Mouse (Mus musculus) lung, postnatal 0 days (tissue): Measurements from ENCODE around the gene Plppr3.

Source experiments
- CTCF ChIP-seq: IDR thresholded peaks from 2 replicates; pipeline ENCODE4 v1.5.1; 2016; ENCODE audit warnings: antibody characterized with exemption, mild to moderate bottlenecking
- EP300 ChIP-seq: IDR thresholded peaks from 2 replicates; pipeline ENCODE4 v1.6.1; 2016; ENCODE audit warnings: antibody characterized with exemption, mild to moderate bottlenecking, control low read depth

- TF ChIP-seq CTCF (no peak), EP300 (no peak)
Observed at GRCm38 (mm10) chr10:79843476-79843875, 31.0 kb downstream of the Plppr3 start.
